Mouse (Mus musculus): ENCODE measurements around the gene Vwa7.

Vwa7 gene

GRCm38 (mm10) chr17:35047688-35048087, 31.3 kb downstream of the Vwa7 start:
- DNase-seq, result no peak

GRCm38 (mm10) chr17:35048149-35048931, 32.0 kb downstream of the Vwa7 start:
- no peak for DNase-seq

- DNase-seq, result no peak
Observed at GRCm38 (mm10) chr17:35048932-35049440, 32.6 kb downstream of the Vwa7 start.

- peak; percentile 63 for DNase-seq
Observed at GRCm38 (mm10) chr17:35049561-35050016, 33.2 kb downstream of the Vwa7 start, which contains the start of gene Clic1. Gene Clic1 (plus strand): TSS chr17:35049966.

GRCm38 (mm10) chr17:35050126-35050750, 33.9 kb downstream of the Vwa7 start:
- DNase-seq, result peak; percentile 84

GRCm38 (mm10) chr17:35051156-35052086, 35.0 kb downstream of the Vwa7 start:
- peak; percentile 76 for DNase-seq

GRCm38 (mm10) chr17:35052271-35052798, 36.0 kb downstream of the Vwa7 start:
- no peak for DNase-seq

GRCm38 (mm10) chr17:35055691-35056495, 39.5 kb downstream of the Vwa7 start:
- no peak for DNase-seq

GRCm38 (mm10) chr17:35057090-35057489, 40.7 kb downstream of the Vwa7 start:
- no peak for DNase-seq

- DNase-seq, result no peak
Observed at GRCm38 (mm10) chr17:35058316-35058715, 41.9 kb downstream of the Vwa7 start.

GRCm38 (mm10) chr17:35058911-35059892, 42.8 kb downstream of the Vwa7 start, which contains the start of gene Ddah2:
Gene Ddah2 (plus strand): TSS chr17:35059035.
- DNase-seq, result peak; percentile 96

GRCm38 (mm10) chr17:35060071-35060470, 43.7 kb downstream of the Vwa7 start:
- no peak for DNase-seq

GRCm38 (mm10) chr17:35060737-35061297, 44.4 kb downstream of the Vwa7 start:
- DNase-seq, result peak; percentile 47

- no peak for DNase-seq
Observed at GRCm38 (mm10) chr17:35061299-35061698, 44.9 kb downstream of the Vwa7 start.

GRCm38 (mm10) chr17:35063466-35063865, 47.1 kb downstream of the Vwa7 start:
- DNase-seq, result no peak

- DNase-seq, result no peak
Observed at GRCm38 (mm10) chr17:35064378-35064877, 48.0 kb downstream of the Vwa7 start.

GRCm38 (mm10) chr17:35064951-35065947, 48.9 kb downstream of the Vwa7 start, which contains the start of gene Ly6g6c:
Gene Ly6g6c (plus strand): TSS chr17:35065388.
- peak; percentile 72 for DNase-seq

- no peak for DNase-seq
Observed at GRCm38 (mm10) chr17:35066084-35066483, 49.7 kb downstream of the Vwa7 start, which contains the start of gene Mpig6b. Gene Mpig6b (minus strand): TSS chr17:35066184.

All from lung, postnatal 14 days (tissue).